Mouse (Mus musculus): ENCODE measurements at regions not wholly inside any gene's neighbourhood (a gene's known extent, or its start where the extent isn't known, plus 50 kb on each side); places are given as distances from the start of the nearest gene placed in this dataset.

DNA sequence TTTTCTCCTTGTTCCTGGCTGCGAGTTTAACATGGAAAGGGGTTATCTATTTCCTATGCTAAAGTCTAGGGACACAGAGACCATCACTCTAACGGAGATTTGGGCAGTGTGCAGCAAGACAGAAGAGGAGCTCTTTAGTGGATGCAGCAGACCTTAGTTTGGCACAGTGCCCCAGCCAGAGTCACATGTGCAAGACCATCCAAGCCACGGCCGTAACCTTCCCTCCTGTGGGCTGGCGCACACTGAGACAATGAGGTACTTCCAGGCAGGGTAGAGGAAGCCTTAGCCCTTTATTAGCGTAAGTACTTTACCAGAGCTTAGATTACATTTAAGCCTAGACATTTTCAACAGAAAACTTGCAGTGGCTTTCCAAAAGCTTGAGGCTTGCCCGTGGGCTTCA is 336.4 kb downstream of the Nuak1 start:
- Histone ChIP-seq H3K27ac (ENCODE audit: low read depth, low read length) (no peak overlapping the region), H3K4me1 (ENCODE audit: control insufficient read depth, insufficient read depth, low read length) (no peaks in the 10 kb centered on the region), H3K9me3 (replicated peaks; ENCODE audit: control insufficient read depth, low read length) (no peaks in the 10 kb centered on the region), H3K9ac (ENCODE audit: low read length) (no peak overlapping the region), H3K4me2 (ENCODE audit: low read length) (no peak overlapping the region), H3K4me3 (ENCODE audit: low read depth, low read length) (no peak overlapping the region), H3K36me3 (ENCODE audit: control insufficient read depth, insufficient read depth, low read length) (no peaks in the 10 kb centered on the region), H3K27me3 (replicated peaks; ENCODE audit: control insufficient read depth, insufficient read depth, low read length) (no peaks in the 10 kb centered on the region)
- ATAC-seq (no peak), DNase-seq (ENCODE audit: low spot score) (no peak)
- 76% methylated on average over 7 of the region's 7 CpGs for WGBS

DNA sequence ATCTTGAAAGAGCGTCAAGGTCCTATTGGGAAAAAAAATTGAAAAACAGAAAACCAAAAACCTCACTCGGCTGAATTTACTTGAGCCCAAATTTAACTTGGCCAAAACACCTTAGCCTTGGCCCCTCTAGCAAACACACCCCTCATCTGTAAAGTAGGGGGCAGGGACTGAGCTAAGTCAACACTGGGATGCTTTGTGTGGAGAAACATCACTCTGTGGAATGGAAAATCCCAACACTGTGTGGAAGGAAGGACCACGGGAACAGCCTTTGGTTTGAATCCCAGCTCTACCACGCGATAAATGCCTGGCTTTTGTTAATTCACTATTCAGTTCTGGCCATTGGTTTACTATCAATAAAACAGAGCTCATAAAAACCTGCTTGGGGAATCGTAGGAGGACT is 335.8 kb downstream of the Nuak1 start:
- no peaks in the 10 kb centered on the region for H3K9me3 ChIP-seq (replicated peaks; ENCODE audit: control insufficient read depth, low read length)

DNA sequence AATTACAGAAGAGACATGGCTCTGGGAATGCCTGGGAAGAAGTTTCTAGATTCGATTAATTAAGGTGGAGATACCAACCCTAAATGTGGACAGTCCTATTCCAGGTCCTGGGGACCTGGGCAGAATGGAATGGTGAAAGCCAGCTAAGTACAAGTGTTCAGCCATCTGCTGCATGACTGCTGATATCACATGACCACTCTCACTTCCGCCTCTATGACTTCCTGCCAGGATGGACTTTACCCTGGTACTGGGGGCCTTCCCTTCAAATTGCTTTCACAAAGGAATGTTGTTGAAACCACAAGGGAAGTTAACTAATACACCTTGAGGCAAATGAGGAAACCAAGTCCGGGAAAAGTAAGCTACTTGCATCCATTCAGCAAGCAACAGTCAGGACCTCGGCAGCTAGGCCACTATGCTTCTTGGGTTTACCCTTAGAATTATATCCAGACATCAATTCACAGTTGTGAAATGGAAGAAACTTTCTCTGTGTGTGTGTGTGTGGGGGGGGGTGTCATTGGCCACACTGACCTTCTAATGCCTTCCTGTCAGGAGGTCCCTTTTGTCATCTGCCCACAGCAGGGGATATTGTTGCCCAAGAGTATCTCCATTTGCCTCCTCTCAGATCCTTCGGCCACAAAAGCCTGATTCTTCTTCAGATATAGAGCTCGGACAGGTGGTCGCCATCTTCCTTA is 330.6 kb downstream of the Nuak1 start:
- no peaks in the 10 kb centered on the region for H3K9me3 ChIP-seq (replicated peaks; ENCODE audit: control insufficient read depth, low read length)
- no peaks in the 10 kb centered on the region for H3K27me3 ChIP-seq (replicated peaks; ENCODE audit: control insufficient read depth, insufficient read depth, low read length)
- DNase-seq (ENCODE audit: low spot score) (no peak), ATAC-seq (no peak)
- 51% methylated on average over 7 of the region's 7 CpGs for WGBS
- no peaks in the 10 kb centered on the region for H3K36me3 ChIP-seq (ENCODE audit: control insufficient read depth, insufficient read depth, low read length)
- no peak overlapping the region for H3K27ac ChIP-seq (ENCODE audit: low read depth, low read length)
- no peak overlapping the region for H3K9ac ChIP-seq (ENCODE audit: low read length)
- H3K4me2 ChIP-seq (ENCODE audit: low read length), result no peak overlapping the region
- H3K4me1 ChIP-seq (ENCODE audit: control insufficient read depth, insufficient read depth, low read length), result 0 out of 2 replicates have a peak, but pooled peaks cover 2% of the 10 kb centered on the region
- H3K4me3 ChIP-seq (ENCODE audit: low read depth, low read length), result no peak overlapping the region

More for the DNA sequence above, 335.8 kb downstream of the Nuak1 start:
- Histone ChIP-seq H3K27me3 (replicated peaks; ENCODE audit: control insufficient read depth, insufficient read depth, low read length) (no peaks in the 10 kb centered on the region), H3K36me3 (ENCODE audit: control insufficient read depth, insufficient read depth, low read length) (no peaks in the 10 kb centered on the region), H3K4me1 (ENCODE audit: control insufficient read depth, insufficient read depth, low read length) (no peaks in the 10 kb centered on the region), H3K27ac (ENCODE audit: low read depth, low read length) (no peak overlapping the region), H3K4me3 (ENCODE audit: low read depth, low read length) (no peak overlapping the region), H3K9ac (ENCODE audit: low read length) (no peak overlapping the region), H3K4me2 (ENCODE audit: low read length) (no peak overlapping the region)
- DNase-seq (ENCODE audit: low spot score), result no peak
- no peak for ATAC-seq
- WGBS, result 80% methylated on average over 6 of the region's 6 CpGs

DNA sequence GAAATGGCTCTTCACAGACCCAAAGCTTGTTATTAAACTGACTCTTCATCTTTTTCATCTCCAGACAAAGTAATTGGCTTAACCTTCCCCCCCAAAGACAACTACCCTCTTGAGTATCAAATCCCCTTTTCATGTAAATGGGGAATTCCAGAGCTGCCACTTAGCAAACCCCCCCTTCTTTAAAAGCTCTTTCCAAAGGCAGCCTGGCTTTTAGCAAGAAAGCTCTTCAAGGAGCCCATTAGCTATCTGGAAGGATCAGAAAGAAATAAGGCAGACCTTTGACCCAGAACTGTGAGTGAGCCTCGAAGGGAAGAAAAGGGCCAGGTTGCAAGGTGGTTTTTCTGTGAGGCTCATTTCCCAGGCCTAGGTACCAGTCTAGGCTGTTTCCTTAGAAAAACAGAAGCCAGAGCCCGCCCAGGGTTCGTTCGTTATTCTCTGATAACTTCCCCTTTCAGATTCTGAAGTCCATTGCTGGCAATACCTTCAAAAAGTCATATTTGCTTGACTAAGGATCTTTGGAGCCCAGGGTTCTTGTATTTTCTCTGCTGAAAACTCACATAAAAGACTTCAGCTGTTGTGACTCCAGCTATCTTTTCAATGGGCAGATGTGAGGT is 329.9 kb downstream of the Nuak1 start:
- no peak overlapping the region for H3K27ac ChIP-seq (ENCODE audit: low read depth, low read length)
- H3K4me1 ChIP-seq (ENCODE audit: control insufficient read depth, insufficient read depth, low read length), result 0 out of 2 replicates have a peak, but pooled peaks cover 2% of the 10 kb centered on the region
- H3K9me3 ChIP-seq (replicated peaks; ENCODE audit: control insufficient read depth, low read length), result no peaks in the 10 kb centered on the region
- 46% methylated on average over 4 of the region's 4 CpGs for WGBS
- no peaks in the 10 kb centered on the region for H3K27me3 ChIP-seq (replicated peaks; ENCODE audit: control insufficient read depth, insufficient read depth, low read length)
- H3K36me3 ChIP-seq (ENCODE audit: control insufficient read depth, insufficient read depth, low read length), result no peaks in the 10 kb centered on the region
- no peak overlapping the region for H3K9ac ChIP-seq (ENCODE audit: low read length)
- no peak overlapping the region for H3K4me2 ChIP-seq (ENCODE audit: low read length)
- ATAC-seq (no peak), DNase-seq (ENCODE audit: low spot score) (peak; percentile 10)
- H3K4me3 ChIP-seq (ENCODE audit: low read depth, low read length), result no peak overlapping the region

DNA sequence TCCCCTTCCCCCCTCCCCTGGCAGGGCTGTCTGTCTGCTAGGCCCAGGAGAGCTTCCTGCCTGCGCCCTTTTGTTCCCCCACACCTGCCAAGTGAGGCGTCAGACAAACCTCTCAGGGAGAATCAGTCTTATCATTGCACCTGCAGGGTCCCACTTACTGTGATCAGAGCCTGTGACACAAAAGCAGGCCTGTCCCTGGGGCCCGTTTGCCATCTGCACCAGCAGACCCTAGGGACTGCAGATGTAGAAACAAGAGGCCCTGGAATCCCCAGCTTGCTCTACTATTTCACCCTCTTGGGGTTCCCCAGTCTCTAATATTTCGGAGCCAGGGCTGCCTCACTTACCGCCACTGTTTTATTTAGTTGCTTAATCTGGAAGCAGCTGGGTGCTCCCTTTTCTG is 328.9 kb downstream of the Nuak1 start:
- Histone ChIP-seq H3K9me3 (replicated peaks; ENCODE audit: control insufficient read depth, low read length) (no peaks in the 10 kb centered on the region), H3K4me2 (ENCODE audit: low read length) (no peak overlapping the region), H3K4me3 (ENCODE audit: low read depth, low read length) (no peak overlapping the region), H3K27ac (ENCODE audit: low read depth, low read length) (no peak overlapping the region), H3K9ac (ENCODE audit: low read length) (no peak overlapping the region), H3K27me3 (replicated peaks; ENCODE audit: control insufficient read depth, insufficient read depth, low read length) (no peaks in the 10 kb centered on the region), H3K4me1 (ENCODE audit: control insufficient read depth, insufficient read depth, low read length) (0 out of 2 replicates have a peak, but pooled peaks cover 2% of the 10 kb centered on the region), H3K36me3 (ENCODE audit: control insufficient read depth, insufficient read depth, low read length) (no peaks in the 10 kb centered on the region)
- 27% methylated on average over 5 of the region's 5 CpGs for WGBS
- DNase-seq (ENCODE audit: low spot score) (peak; percentile 20), ATAC-seq (no peak)

DNA sequence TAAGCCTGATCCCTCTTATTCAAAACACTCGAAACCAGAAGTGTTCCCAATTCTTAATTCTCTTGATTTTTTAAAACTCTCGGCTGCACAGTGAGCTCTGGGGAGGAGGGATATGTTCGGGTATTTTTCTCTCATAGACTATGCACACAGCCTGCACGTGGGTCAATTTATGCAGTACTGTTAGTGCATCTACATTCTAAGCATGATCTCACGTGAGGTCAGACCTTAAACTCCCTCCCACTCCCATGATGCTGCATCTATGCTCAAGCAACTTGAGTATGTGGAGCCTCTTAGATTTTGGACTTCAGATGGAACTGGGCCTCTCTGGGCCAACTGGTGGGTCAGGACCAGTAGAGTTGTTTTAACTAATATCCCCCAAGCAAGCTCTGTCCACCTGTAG is 328.5 kb downstream of the Nuak1 start:
- Histone ChIP-seq H3K27ac (ENCODE audit: low read depth, low read length) (no peak overlapping the region), H3K27me3 (replicated peaks; ENCODE audit: control insufficient read depth, insufficient read depth, low read length) (no peaks in the 10 kb centered on the region), H3K36me3 (ENCODE audit: control insufficient read depth, insufficient read depth, low read length) (no peaks in the 10 kb centered on the region), H3K4me2 (ENCODE audit: low read length) (no peak overlapping the region), H3K9me3 (replicated peaks; ENCODE audit: control insufficient read depth, low read length) (no peaks in the 10 kb centered on the region), H3K4me1 (ENCODE audit: control insufficient read depth, insufficient read depth, low read length) (0 out of 2 replicates have a peak, but pooled peaks cover 2% of the 10 kb centered on the region), H3K4me3 (ENCODE audit: low read depth, low read length) (no peak overlapping the region), H3K9ac (ENCODE audit: low read length) (no peak overlapping the region)
- 50% methylated on average over 5 of the region's 5 CpGs for WGBS
- DNase-seq (ENCODE audit: low spot score) (no peak), ATAC-seq (no peak)

DNA sequence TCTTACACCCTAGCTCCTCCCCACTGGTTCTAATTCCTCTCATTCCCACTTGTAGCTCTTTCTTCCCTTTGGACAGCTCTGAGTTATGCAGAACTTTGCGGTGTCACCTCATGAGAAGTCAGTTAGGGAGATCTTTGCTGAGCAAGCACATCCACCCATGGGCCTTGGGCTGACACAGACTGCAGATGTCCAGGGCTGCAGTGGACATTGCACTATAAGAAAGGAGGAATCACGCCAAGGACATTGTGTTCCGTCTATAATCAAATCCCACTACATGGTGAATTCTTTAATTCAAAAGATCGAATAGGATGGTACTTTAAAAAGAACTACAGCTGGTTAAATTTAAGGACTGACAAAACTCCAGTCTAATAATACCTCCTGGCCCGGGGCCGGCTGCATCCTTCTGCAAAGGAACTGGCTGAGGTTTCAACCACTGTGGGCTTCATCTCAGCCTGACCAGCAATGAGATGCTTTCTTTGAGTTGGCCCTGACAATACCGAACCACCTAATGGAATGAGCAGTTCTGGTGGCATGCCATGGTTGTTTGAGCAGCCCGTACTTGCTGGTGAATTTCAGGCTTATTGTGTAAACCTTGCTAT is 320.3 kb downstream of the Nuak1 start:
- Histone ChIP-seq H3K27me3 (replicated peaks; ENCODE audit: control insufficient read depth, insufficient read depth, low read length) (no peaks in the 10 kb centered on the region), H3K4me1 (ENCODE audit: control insufficient read depth, insufficient read depth, low read length) (no peaks in the 10 kb centered on the region), H3K36me3 (ENCODE audit: control insufficient read depth, insufficient read depth, low read length) (no peaks in the 10 kb centered on the region), H3K4me2 (ENCODE audit: low read length) (no peak overlapping the region), H3K27ac (ENCODE audit: low read depth, low read length) (no peak overlapping the region), H3K4me3 (ENCODE audit: low read depth, low read length) (no peak overlapping the region), H3K9ac (ENCODE audit: low read length) (no peak overlapping the region), H3K9me3 (replicated peaks; ENCODE audit: control insufficient read depth, low read length) (no peaks in the 10 kb centered on the region)
- ATAC-seq (no peak), DNase-seq (ENCODE audit: low spot score) (no peak)
- WGBS, result 93% methylated on average over 8 of the region's 8 CpGs

DNA sequence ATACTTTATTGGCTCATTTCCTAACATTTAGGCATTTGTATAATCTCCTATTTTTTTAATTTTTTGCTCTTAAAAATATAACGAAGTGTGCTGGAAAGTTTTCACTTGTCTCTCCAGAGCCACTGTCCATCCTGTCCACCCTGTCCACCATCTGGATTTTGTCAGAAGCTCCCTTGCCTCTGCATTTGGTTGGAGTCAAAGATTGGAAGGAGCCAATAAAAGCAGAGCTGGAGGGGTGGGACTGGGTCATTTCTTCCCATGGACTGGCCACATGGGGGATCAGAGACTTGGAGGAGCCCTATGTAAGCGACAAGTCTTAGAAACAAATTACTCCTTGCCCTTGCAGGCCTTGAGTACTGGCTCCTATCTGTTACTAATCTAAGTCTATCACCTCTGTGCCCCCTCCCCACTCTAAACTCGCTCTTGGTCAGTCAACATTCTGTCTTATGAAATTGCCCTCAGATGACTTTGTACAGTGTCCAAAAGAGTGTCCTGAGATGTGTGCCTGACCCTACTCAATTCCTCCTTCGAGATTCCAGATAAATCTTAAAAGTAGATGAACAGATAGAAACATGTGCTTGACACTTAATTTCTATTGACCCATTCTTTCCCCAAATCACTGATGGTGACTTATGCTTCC is 303.3 kb downstream of the Nuak1 start:
- no peaks in the 10 kb centered on the region for H3K27me3 ChIP-seq (replicated peaks; ENCODE audit: control insufficient read depth, insufficient read depth, low read length)
- no peaks in the 10 kb centered on the region for H3K9me3 ChIP-seq (replicated peaks; ENCODE audit: control insufficient read depth, low read length)
- H3K36me3 ChIP-seq (ENCODE audit: control insufficient read depth, insufficient read depth, low read length), result no peaks in the 10 kb centered on the region
- no peak overlapping the region for H3K27ac ChIP-seq (ENCODE audit: low read depth, low read length)
- H3K4me1 ChIP-seq (ENCODE audit: control insufficient read depth, insufficient read depth, low read length), result no peaks in the 10 kb centered on the region
- no peak overlapping the region for H3K4me3 ChIP-seq (ENCODE audit: low read depth, low read length)
- H3K4me2 ChIP-seq (ENCODE audit: low read length), result no peak overlapping the region
- DNase-seq (ENCODE audit: low spot score) (no peak), ATAC-seq (no peak)
- 87% methylated on average over 4 of the region's 4 CpGs for WGBS
- H3K9ac ChIP-seq (ENCODE audit: low read length), result no peak overlapping the region

Measured in forebrain, embryonic 14.5 days (tissue).